Mouse (Mus musculus) ES-Bruce4 (cell line): ENCODE measurements at regions not wholly inside any gene's neighbourhood (a gene's known extent, or its start where the extent isn't known, plus 50 kb on each side); places are given as distances from the start of the nearest gene placed in this dataset.
A peak's percentile ranks its signal among the peaks of the same experiment; 100 is the strongest.

ENCODE experiments used
- H3K27ac ChIP-seq: 2 replicates; pipeline ENCODE4 v1.5.1; 2012; ENCODE audit warnings: low read length, inconsistent platforms; ENCODE audit not compliant: insufficient read depth
- H3K27me3 ChIP-seq: 2 replicates; pipeline ENCODE4 v1.6.1; 2012; ENCODE audit warnings: mild to moderate bottlenecking, low read length, inconsistent platforms; ENCODE audit not compliant: control insufficient read depth, poor library complexity, insufficient read depth, severe bottlenecking
- H3K36me3 ChIP-seq: 2 replicates; pipeline ENCODE4 v1.6.1; 2012; ENCODE audit warnings: inconsistent platforms, mild to moderate bottlenecking, low read length, moderate library complexity; ENCODE audit not compliant: control insufficient read depth, poor library complexity, insufficient read depth, severe bottlenecking
- H3K4me1 ChIP-seq: one replicate; pipeline ENCODE4 v1.8.1; 2011; ENCODE audit warnings: low read length; ENCODE audit not compliant: control insufficient read depth, insufficient read depth
- H3K4me3 ChIP-seq: 2 replicates; pipeline ENCODE4 v1.5.1; 2011; ENCODE audit warnings: low read depth, mild to moderate bottlenecking, low read length
- H3K9ac ChIP-seq: 2 replicates; pipeline ENCODE4 v1.6.1; 2012; ENCODE audit warnings: low read depth, mild to moderate bottlenecking, inconsistent platforms; ENCODE audit not compliant: poor library complexity, severe bottlenecking
- H3K9me3 ChIP-seq: replicated peaks from 2 replicates; pipeline ENCODE4 v1.6.1; 2012; ENCODE audit warnings: mild to moderate bottlenecking, low read length, inconsistent platforms; ENCODE audit not compliant: control insufficient read depth, poor library complexity, insufficient read depth, severe bottlenecking
- CTCF ChIP-seq: IDR thresholded peaks from one replicate; pipeline ENCODE4 v1.8.1; 2011; ENCODE audit warnings: low read depth, low read length
- EP300 ChIP-seq: IDR thresholded peaks from 2 replicates; pipeline ENCODE4 v1.6.1; 2011; ENCODE audit warnings: low read depth, low read length; ENCODE audit not compliant: insufficient read depth
- POLR2A ChIP-seq: IDR thresholded peaks from one replicate; pipeline ENCODE4 v1.8.1; 2011; ENCODE audit warnings: low read length; ENCODE audit not compliant: insufficient read depth

GRCm38 (mm10) chr5:129420981-129421380 lies 80.0 kb upstream of the Sfswap start:
- no peaks in the 10 kb centered on the region; the same call in 1 of the 2 replicates for H3K9me3 ChIP-seq
- H3K4me1 ChIP-seq = no peaks in the 10 kb centered on the region
- H3K27ac ChIP-seq = no peak overlapping the region
- no peak overlapping the region for H3K9ac ChIP-seq
- H3K27me3 ChIP-seq = no peaks in the 10 kb centered on the region
- TF ChIP-seq CTCF (peak; percentile 40), POLR2A (no peak), EP300 (no peak)
- H3K36me3 ChIP-seq = no peaks in the 10 kb centered on the region
- H3K4me3 ChIP-seq = no peak overlapping the region

GRCm38 (mm10) chr5:129429897-129430296 lies 71.1 kb upstream of the Sfswap start:
- H3K9ac ChIP-seq = no peak overlapping the region
- no peaks in the 10 kb centered on the region for H3K27me3 ChIP-seq
- no peak overlapping the region for H3K27ac ChIP-seq
- H3K9me3 ChIP-seq = no peaks in the 10 kb centered on the region
- no peak overlapping the region for H3K4me3 ChIP-seq
- no peaks in the 10 kb centered on the region for H3K36me3 ChIP-seq
- H3K4me1 ChIP-seq = no peaks in the 10 kb centered on the region
- no peak for TF ChIP-seq POLR2A
- no peak for TF ChIP-seq EP300
- TF ChIP-seq CTCF = no peak

GRCm38 (mm10) chr5:129430330-129430729 lies 70.7 kb upstream of the Sfswap start:
- no peak overlapping the region for H3K27ac ChIP-seq
- no peaks in the 10 kb centered on the region for H3K36me3 ChIP-seq
- H3K9ac ChIP-seq = no peak overlapping the region
- H3K9me3 ChIP-seq = no peaks in the 10 kb centered on the region
- H3K4me1 ChIP-seq = no peaks in the 10 kb centered on the region
- TF ChIP-seq CTCF = no peak
- TF ChIP-seq POLR2A = no peak
- TF ChIP-seq EP300 = no peak
- no peaks in the 10 kb centered on the region for H3K27me3 ChIP-seq
- no peak overlapping the region for H3K4me3 ChIP-seq

- Histone ChIP-seq H3K9ac (no peak overlapping the region), H3K36me3 (no peaks in the 10 kb centered on the region), H3K27ac (no peak overlapping the region), H3K4me1 (no peaks in the 10 kb centered on the region), H3K9me3 (no peaks in the 10 kb centered on the region), H3K4me3 (no peak overlapping the region), H3K27me3 (no peaks in the 10 kb centered on the region)
- TF ChIP-seq EP300 (no peak), CTCF (no peak), POLR2A (no peak)
These were observed 51.0 kb upstream of the Sfswap start for GRCm38 (mm10) chr5:129449931-129450573.
